Mouse (Mus musculus) limb, embryonic 15.5 days (tissue): ENCODE results near the gene T2. TPM values are rescaled to one million over a fixed set of nuclear protein-coding genes. Genes with fewer than 3 reads are reported as not detected.
"Not testable (repeated sequence)": the region's sequence is repeated elsewhere in the genome, so short reads cannot be mapped to it uniquely, and the experiment has no call there.

Experiments used
- ATAC-seq: fragments of 200-750 bp; cut with Nextera tagmentation; 2 replicates; pipeline ENCODE4 v1.8.0; 2017; ENCODE audit warnings: low read depth, moderate TSS enrichment; ENCODE audit not compliant: insufficient number of reproducible peaks, low FRiP score, low TSS enrichment
- H3K27ac ChIP-seq: fragments of 300-500 bp; sonication (generic); 2 replicates; pipeline ENCODE4 v1.5.1; 2015; ENCODE audit warnings: moderate library complexity, mild to moderate bottlenecking, inconsistent platforms
- H3K27me3 ChIP-seq: fragments of 300-500 bp; sonication (generic); 2 replicates; pipeline ENCODE4 v1.6.1; 2015; ENCODE audit warnings: inconsistent platforms
- H3K36me3 ChIP-seq: fragments of 300-500 bp; sonication (generic); 2 replicates; pipeline ENCODE4 v1.6.1; 2015; ENCODE audit warnings: inconsistent platforms
- H3K4me1 ChIP-seq: fragments of 300-500 bp; sonication (generic); 2 replicates; pipeline ENCODE4 v1.6.1; 2015; ENCODE audit warnings: inconsistent platforms
- H3K4me2 ChIP-seq: fragments of 300-500 bp; sonication (generic); 2 replicates; pipeline ENCODE4 v1.6.1; 2015; ENCODE audit warnings: mild to moderate bottlenecking, inconsistent platforms
- H3K4me3 ChIP-seq: fragments of 300-500 bp; sonication (generic); 2 replicates; pipeline ENCODE4 v1.5.1; 2015; ENCODE audit warnings: mild to moderate bottlenecking, inconsistent platforms
- H3K9ac ChIP-seq: fragments of 300-500 bp; sonication (generic); 2 replicates; pipeline ENCODE4 v1.6.1; 2015; ENCODE audit warnings: inconsistent platforms
- H3K9me3 ChIP-seq: fragments of 300-500 bp; sonication (generic); 2 replicates; pipeline ENCODE4 v1.6.1; 2016; ENCODE audit warnings: inconsistent platforms
- WGBS: fragments of 180-500 bp; shearing (Covaris S2); methylation state at CpG from one replicate; pipeline ENCODE4 v1.1.7; 2015; 5-methylcytosine and 5-hydroxymethylcytosine counted together
- polyA plus RNA-seq: library from polyadenylated mRNA; unstranded; fragments of >200 nt; fragmentation: Nextera tagmentation; extraction: Ambion mirVana; gene quantifications from 2 replicates; pipeline ENCODE4 v1.2.1, GENCODE M21; 2015

T2 gene
- polyA plus RNA-seq, 1 experiment from 2014 or later: 0.58 TPM

GRCm38 (mm10) chr17:8403932-8404331 lies 48.1 kb downstream of the T2 start:
- not testable (repeated sequence) for H3K27ac ChIP-seq, H3K9ac ChIP-seq, H3K36me3 ChIP-seq, ATAC-seq, H3K9me3 ChIP-seq, H3K27me3 ChIP-seq, H3K4me3 ChIP-seq, H3K4me2 ChIP-seq
- peaks cover 10% of the 10 kb centered on the region; the same call in 1 of the 2 replicates for H3K4me1 ChIP-seq
- 54% methylated on average over 8 of the region's 8 CpGs for WGBS

- Histone ChIP-seq H3K4me1 (peaks cover 8% of the 10 kb centered on the region), H3K9ac (no peak overlapping the region), H3K4me2 (no peak overlapping the region), H3K9me3 (no peaks in the 10 kb centered on the region), H3K27ac (no peak overlapping the region), H3K27me3 (no peaks in the 10 kb centered on the region; the same call in 1 of the 2 replicates), H3K4me3 (no peak overlapping the region), H3K36me3 (no peaks in the 10 kb centered on the region)
- ATAC-seq: no peak
- WGBS: 37% methylated on average over 6 of the region's 6 CpGs
Measured at GRCm38 (mm10) chr17:8406285-8406684, 50.5 kb downstream of the T2 start.

- H3K9ac ChIP-seq, ATAC-seq, H3K4me1 ChIP-seq, H3K36me3 ChIP-seq, H3K27me3 ChIP-seq, H3K4me2 ChIP-seq, H3K9me3 ChIP-seq, H3K27ac ChIP-seq, H3K4me3 ChIP-seq: not testable (repeated sequence)
- WGBS: 43% methylated on average over 4 of the region's 4 CpGs
Measured at GRCm38 (mm10) chr17:8408002-8408401, 52.2 kb downstream of the T2 start.

GRCm38 (mm10) chr17:8408589-8409295 lies 53.0 kb downstream of the T2 start:
- Histone ChIP-seq H3K36me3 (no peaks in the 10 kb centered on the region), H3K27ac (no peak overlapping the region), H3K4me3 (no peak overlapping the region), H3K27me3 (peaks cover under 1% of the 10 kb centered on the region; the same call in 1 of the 2 replicates), H3K4me1 (peaks cover 8% of the 10 kb centered on the region), H3K9ac (no peak overlapping the region), H3K4me2 (no peak overlapping the region), H3K9me3 (no peaks in the 10 kb centered on the region)
- no peak for ATAC-seq
- WGBS: 4% methylated on average over 16 of the region's 16 CpGs

- H3K9ac ChIP-seq: no peak overlapping the region
- H3K4me1 ChIP-seq: peaks cover 8% of the 10 kb centered on the region
- 88% methylated on average over 2 of the region's 2 CpGs for WGBS
- no peaks in the 10 kb centered on the region for H3K9me3 ChIP-seq
- H3K36me3 ChIP-seq: no peaks in the 10 kb centered on the region
- peaks cover 11% of the 10 kb centered on the region for H3K27me3 ChIP-seq
- no peak overlapping the region for H3K27ac ChIP-seq
- H3K4me3 ChIP-seq: no peak overlapping the region
- ATAC-seq: no peak
- no peak overlapping the region for H3K4me2 ChIP-seq
Measured at GRCm38 (mm10) chr17:8410330-8410729, 54.5 kb downstream of the T2 start.

- WGBS: 59% methylated on average over 5 of the region's 5 CpGs
- H3K4me1 ChIP-seq: peaks cover 5% of the 10 kb centered on the region
- H3K9me3 ChIP-seq: no peaks in the 10 kb centered on the region
- no peaks in the 10 kb centered on the region for H3K36me3 ChIP-seq
- no peak overlapping the region for H3K4me3 ChIP-seq
- peaks cover 11% of the 10 kb centered on the region for H3K27me3 ChIP-seq
- H3K4me2 ChIP-seq: no peak overlapping the region
- no peak for ATAC-seq
- H3K9ac ChIP-seq: no peak overlapping the region
- H3K27ac ChIP-seq: no peak overlapping the region
Measured at GRCm38 (mm10) chr17:8413656-8414055, 57.9 kb downstream of the T2 start.

GRCm38 (mm10) chr17:8415533-8415932 lies 59.7 kb downstream of the T2 start:
- H3K4me1 ChIP-seq: no peaks in the 10 kb centered on the region
- 20% methylated on average over 8 of the region's 8 CpGs for WGBS
- no peak overlapping the region for H3K9ac ChIP-seq
- H3K27ac ChIP-seq: no peak overlapping the region
- H3K27me3 ChIP-seq: peaks cover 11% of the 10 kb centered on the region; the same call in 1 of the 2 replicates
- no peak overlapping the region for H3K4me3 ChIP-seq
- no peak overlapping the region for H3K4me2 ChIP-seq
- H3K9me3 ChIP-seq: no peaks in the 10 kb centered on the region
- ATAC-seq: no peak
- no peaks in the 10 kb centered on the region for H3K36me3 ChIP-seq

- Histone ChIP-seq H3K36me3 (no peaks in the 10 kb centered on the region), H3K4me2 (no peak overlapping the region), H3K27ac (no peak overlapping the region), H3K27me3 (peaks cover 11% of the 10 kb centered on the region; the same call in 1 of the 2 replicates), H3K4me1 (no peaks in the 10 kb centered on the region), H3K9ac (no peak overlapping the region), H3K9me3 (no peaks in the 10 kb centered on the region), H3K4me3 (no peak overlapping the region)
- no peak for ATAC-seq
- WGBS: 71% methylated on average over 8 of the region's 8 CpGs
Measured at GRCm38 (mm10) chr17:8416865-8417264, 61.1 kb downstream of the T2 start.

- H3K4me2 ChIP-seq: no peak overlapping the region
- no peaks in the 10 kb centered on the region for H3K27me3 ChIP-seq
- H3K4me3 ChIP-seq: no peak overlapping the region
- H3K36me3 ChIP-seq: no peaks in the 10 kb centered on the region
- no peaks in the 10 kb centered on the region for H3K9me3 ChIP-seq
- WGBS: 59% methylated on average over 1 of the region's 1 CpGs
- H3K27ac ChIP-seq: no peak overlapping the region
- no peak for ATAC-seq
- H3K4me1 ChIP-seq: no peaks in the 10 kb centered on the region
- H3K9ac ChIP-seq: no peak overlapping the region
Measured at GRCm38 (mm10) chr17:8420739-8421138, 64.9 kb downstream of the T2 start.

GRCm38 (mm10) chr17:8421517-8421916 lies 65.7 kb downstream of the T2 start:
- no peaks in the 10 kb centered on the region for H3K4me1 ChIP-seq
- no peaks in the 10 kb centered on the region for H3K27me3 ChIP-seq
- WGBS: 15% methylated on average over 5 of the region's 5 CpGs
- H3K9me3 ChIP-seq: no peaks in the 10 kb centered on the region
- no peaks in the 10 kb centered on the region for H3K36me3 ChIP-seq
- ATAC-seq: no peak
- H3K9ac ChIP-seq: no peak overlapping the region
- no peak overlapping the region for H3K27ac ChIP-seq
- no peak overlapping the region for H3K4me2 ChIP-seq
- H3K4me3 ChIP-seq: no peak overlapping the region

GRCm38 (mm10) chr17:8423283-8423682 lies 67.5 kb downstream of the T2 start:
- Histone ChIP-seq H3K9ac (no peak overlapping the region), H3K27ac (no peak overlapping the region), H3K4me1 (no peaks in the 10 kb centered on the region), H3K4me2 (no peak overlapping the region), H3K27me3 (peaks cover 8% of the 10 kb centered on the region), H3K9me3 (no peaks in the 10 kb centered on the region), H3K36me3 (no peaks in the 10 kb centered on the region), H3K4me3 (no peak overlapping the region)
- ATAC-seq: no peak
- whole genome bisulfite sequencing: 53% methylated on average over 2 of the region's 2 CpGs

- H3K4me1 ChIP-seq: peaks cover 23% of the 10 kb centered on the region
- H3K27ac ChIP-seq: no peak overlapping the region
- H3K9ac ChIP-seq: no peak overlapping the region
- H3K36me3 ChIP-seq: no peaks in the 10 kb centered on the region
- no peaks in the 10 kb centered on the region for H3K9me3 ChIP-seq
- H3K4me3 ChIP-seq: no peak overlapping the region
- H3K4me2 ChIP-seq: no peak overlapping the region
- no peak for ATAC-seq
- H3K27me3 ChIP-seq: peaks cover 69% of the 10 kb centered on the region
- 2% methylated on average over 16 of the region's 16 CpGs for WGBS
Measured at GRCm38 (mm10) chr17:8429436-8429835, 73.6 kb downstream of the T2 start.

- Histone ChIP-seq H3K4me1 (peaks cover 25% of the 10 kb centered on the region), H3K27me3 (peaks cover 74% of the 10 kb centered on the region), H3K4me2 (no peak overlapping the region), H3K27ac (no peak overlapping the region), H3K9me3 (no peaks in the 10 kb centered on the region), H3K36me3 (no peaks in the 10 kb centered on the region), H3K4me3 (no peak overlapping the region), H3K9ac (no peak overlapping the region)
- ATAC-seq: no peak
- WGBS: 2% methylated on average over 5 of the region's 5 CpGs
Measured at GRCm38 (mm10) chr17:8429896-8430295, 74.1 kb downstream of the T2 start.
